Mouse (Mus musculus) cerebellum, postnatal 36 days (tissue): Measurements from ENCODE around the gene Ms4a4c.
"Not testable (repeated sequence)": the region's sequence is repeated elsewhere in the genome, so short reads cannot be mapped to it uniquely, and the experiment has no call there.

Source experiments
- DNase-seq, 2 experiments: peaks; one replicate each; pipeline ENCODE4 v3.0.0; 2021 to 2022; ENCODE audit warnings: mixed read lengths in 2 of 2

Gene Ms4a4c

GRCm38 (mm10) chr19:11404527-11404926 is at the start of gene Ms4a4c:
TSS of gene Ms4a4c (plus strand) at chr19:11404770.
- DNase-seq = no peak

- no peak for DNase-seq
These were observed 48.8 kb upstream of the Ms4a4c start for GRCm38 (mm10) chr19:11355730-11356129.

- DNase-seq = no peak
These were observed 44.5 kb upstream of the Ms4a4c start for GRCm38 (mm10) chr19:11360106-11360505.

GRCm38 (mm10) chr19:11362002-11362401 is 42.6 kb upstream of the Ms4a4c start:
- DNase-seq = no peak

GRCm38 (mm10) chr19:11368310-11368709 is 36.3 kb upstream of the Ms4a4c start:
- no peak for DNase-seq

- no peak for DNase-seq
These were observed 33.4 kb upstream of the Ms4a4c start for GRCm38 (mm10) chr19:11371181-11371580.

- DNase-seq = no peak
These were observed 29.3 kb upstream of the Ms4a4c start, which contains the start of gene Ms4a4a for GRCm38 (mm10) chr19:11375273-11375672. TSS of gene Ms4a4a (plus strand) at chr19:11375523.

- no peak for DNase-seq
These were observed 28.2 kb upstream of the Ms4a4c start for GRCm38 (mm10) chr19:11376399-11376798.

- no peak for DNase-seq
These were observed 17.5 kb upstream of the Ms4a4c start for GRCm38 (mm10) chr19:11387109-11387508.

- no peak for DNase-seq
These were observed 16.9 kb upstream of the Ms4a4c start for GRCm38 (mm10) chr19:11387685-11388084.

- DNase-seq = no peak
These were observed 15.6 kb upstream of the Ms4a4c start for GRCm38 (mm10) chr19:11388949-11389348.

GRCm38 (mm10) chr19:11395769-11396168 is 8.8 kb upstream of the Ms4a4c start:
- DNase-seq = no peak

- no peak for DNase-seq
These were observed 2.9 kb downstream of the Ms4a4c start for GRCm38 (mm10) chr19:11407428-11407827.

GRCm38 (mm10) chr19:11408591-11408990 is 4.0 kb downstream of the Ms4a4c start:
- DNase-seq = no peak

GRCm38 (mm10) chr19:11411640-11412039 is 7.1 kb downstream of the Ms4a4c start:
- no peak for DNase-seq

- no peak for DNase-seq
These were observed 9.5 kb downstream of the Ms4a4c start for GRCm38 (mm10) chr19:11414084-11414483.

GRCm38 (mm10) chr19:11415581-11415980 is 11.0 kb downstream of the Ms4a4c start:
- no peak for DNase-seq

GRCm38 (mm10) chr19:11418865-11419264 is 14.3 kb downstream of the Ms4a4c start:
- DNase-seq = not testable (repeated sequence)

GRCm38 (mm10) chr19:11431209-11431608 is 26.6 kb downstream of the Ms4a4c start:
- not testable (repeated sequence) for DNase-seq

GRCm38 (mm10) chr19:11435058-11435834 is 30.7 kb downstream of the Ms4a4c start:
- no peak for DNase-seq

GRCm38 (mm10) chr19:11443338-11443737 is 38.8 kb downstream of the Ms4a4c start, which contains the start of gene Ms4a4b:
TSS of gene Ms4a4b (plus strand) at chr19:11443553.
- no peak for DNase-seq

- DNase-seq = no peak
These were observed 39.4 kb downstream of the Ms4a4c start for GRCm38 (mm10) chr19:11443964-11444363.

- no peak for DNase-seq
These were observed 42.7 kb downstream of the Ms4a4c start for GRCm38 (mm10) chr19:11447238-11447637.

GRCm38 (mm10) chr19:11459041-11459440 is 54.5 kb downstream of the Ms4a4c start:
- not testable (repeated sequence) for DNase-seq

GRCm38 (mm10) chr19:11464795-11465194 is 60.2 kb downstream of the Ms4a4c start:
- DNase-seq = not testable (repeated sequence)
